Mouse (Mus musculus) embryonic facial prominence, embryonic 15.5 days (tissue): Measurements from ENCODE around the gene Eaf1. TPM values are rescaled to one million over a fixed set of nuclear protein-coding genes. Genes with fewer than 3 reads are reported as not detected.

Experiments used
- ATAC-seq: fragments of 200-750 bp; cut with Nextera tagmentation; 2 replicates; pipeline ENCODE4 v1.8.0; 2017; ENCODE audit warnings: low read depth, moderate TSS enrichment; ENCODE audit not compliant: insufficient number of reproducible peaks, low FRiP score, low TSS enrichment
- H3K27ac ChIP-seq: fragments of 300-500 bp; sonication (generic); replicated peaks from 2 replicates; pipeline ENCODE4 v1.5.1; 2015; ENCODE audit warnings: mild to moderate bottlenecking, inconsistent platforms
- H3K27me3 ChIP-seq: fragments of 300-500 bp; sonication (generic); 2 replicates; pipeline ENCODE4 v1.6.1; 2015; ENCODE audit warnings: inconsistent platforms
- H3K36me3 ChIP-seq: fragments of 300-500 bp; sonication (generic); 2 replicates; pipeline ENCODE4 v1.6.1; 2015; ENCODE audit warnings: mild to moderate bottlenecking, inconsistent platforms
- H3K4me1 ChIP-seq: fragments of 300-500 bp; sonication (generic); 2 replicates; pipeline ENCODE4 v1.6.1; 2015; ENCODE audit warnings: inconsistent platforms
- H3K4me2 ChIP-seq: fragments of 300-500 bp; sonication (generic); replicated peaks from 2 replicates; pipeline ENCODE4 v1.6.1; 2015; ENCODE audit warnings: mild to moderate bottlenecking, inconsistent platforms
- H3K4me3 ChIP-seq: fragments of 300-500 bp; sonication (generic); replicated peaks from 2 replicates; pipeline ENCODE4 v1.5.1; 2015; ENCODE audit warnings: mild to moderate bottlenecking, inconsistent platforms
- H3K9ac ChIP-seq: fragments of 300-500 bp; sonication (generic); 2 replicates; pipeline ENCODE4 v1.6.1; 2015; ENCODE audit warnings: inconsistent platforms
- H3K9me3 ChIP-seq: fragments of 300-500 bp; sonication (generic); replicated peaks from 2 replicates; pipeline ENCODE4 v1.6.1; 2016; ENCODE audit warnings: inconsistent platforms
- WGBS: fragments of 180-500 bp; shearing (Covaris S2); methylation state at CpG from one replicate; pipeline ENCODE4 v1.1.7; 2015; 5-methylcytosine and 5-hydroxymethylcytosine counted together
- polyA plus RNA-seq: library from polyadenylated mRNA; unstranded; fragments of >200 nt; fragmentation: Nextera tagmentation; extraction: Ambion mirVana; gene quantifications from 2 replicates; pipeline ENCODE4 v1.2.1, GENCODE M21; 2015

Gene Eaf1
- polyA plus RNA-seq, 1 experiment from 2014 or later, result 27.0 TPM

DNA sequence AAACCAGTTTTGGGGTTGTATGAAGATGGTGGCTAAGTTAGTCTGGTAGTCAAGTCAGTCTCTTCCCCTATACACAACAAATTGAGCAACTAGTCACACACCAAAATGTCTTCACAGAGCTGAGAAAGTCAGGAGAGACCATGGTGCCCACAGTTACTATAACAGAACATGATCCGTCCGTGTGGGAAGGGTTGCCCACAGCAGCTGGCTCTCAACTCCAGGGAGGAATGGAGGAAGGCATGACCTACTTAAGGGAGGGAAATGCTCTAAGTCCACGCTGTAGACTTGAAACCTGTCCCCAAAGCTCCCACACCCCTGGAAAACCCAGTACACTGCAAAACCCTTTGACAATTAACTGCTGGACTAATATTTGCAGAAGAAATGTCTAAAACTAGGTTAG, 16.1 kb downstream of the Eaf1 start:
- no peak overlapping the region for H3K9ac ChIP-seq
- no peaks in the 10 kb centered on the region for H3K9me3 ChIP-seq
- no peak for ATAC-seq
- no peaks in the 10 kb centered on the region for H3K4me1 ChIP-seq
- no peak overlapping the region for H3K27ac ChIP-seq
- H3K27me3 ChIP-seq, result no peaks in the 10 kb centered on the region
- no peak overlapping the region for H3K4me3 ChIP-seq
- WGBS, result 82% methylated on average over 3 of the region's 3 CpGs
- peaks cover 43% of the 10 kb centered on the region for H3K36me3 ChIP-seq
- no peak overlapping the region for H3K4me2 ChIP-seq

DNA sequence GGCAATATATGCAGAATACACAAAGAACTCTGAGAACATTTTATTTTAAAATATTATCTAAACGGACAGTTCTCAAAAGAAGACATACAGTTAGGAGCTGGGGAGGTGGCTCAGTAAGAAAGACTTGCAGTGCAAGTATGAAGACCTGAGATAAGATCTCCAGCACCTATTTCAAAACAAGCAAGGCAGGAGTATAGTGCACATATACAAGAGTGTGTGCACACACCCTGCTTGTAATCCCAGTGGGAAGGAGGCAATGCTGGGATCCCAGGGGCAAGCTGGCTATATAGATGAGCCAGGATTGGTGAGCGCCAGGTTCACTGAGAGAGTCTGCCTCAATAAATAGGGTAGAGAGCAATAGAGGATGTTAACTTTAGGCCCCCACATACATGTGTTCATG, 21.7 kb downstream of the Eaf1 start:
- Histone ChIP-seq H3K36me3 (no peaks in the 10 kb centered on the region), H3K4me1 (no peaks in the 10 kb centered on the region), H3K4me3 (no peak overlapping the region), H3K9me3 (no peaks in the 10 kb centered on the region), H3K27ac (no peak overlapping the region), H3K27me3 (no peaks in the 10 kb centered on the region), H3K4me2 (no peak overlapping the region), H3K9ac (no peak overlapping the region)
- ATAC-seq, result no peak
- WGBS, result 86% methylated on average over 2 of the region's 2 CpGs

DNA sequence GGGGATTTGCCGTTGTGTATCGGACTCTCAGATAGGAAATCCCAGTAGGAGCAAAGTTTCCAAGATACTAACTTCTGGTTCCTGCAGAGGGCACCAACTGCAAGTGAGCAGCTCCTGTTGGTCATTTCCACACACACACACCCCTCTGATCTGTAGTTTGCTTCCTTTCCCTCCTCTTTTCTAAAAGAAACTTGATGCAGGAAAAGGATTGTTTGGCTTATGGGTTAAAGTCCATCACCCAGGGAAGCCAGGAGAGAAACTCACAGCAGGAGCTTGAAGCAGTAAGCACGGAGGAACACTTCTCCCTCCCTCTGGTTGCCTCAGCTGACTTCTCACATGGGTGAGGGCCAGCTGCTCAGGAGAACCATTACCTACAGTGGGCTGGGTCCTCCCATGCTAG, 25.0 kb downstream of the Eaf1 start:
- WGBS, result 35% methylated on average over 3 of the region's 3 CpGs

DNA sequence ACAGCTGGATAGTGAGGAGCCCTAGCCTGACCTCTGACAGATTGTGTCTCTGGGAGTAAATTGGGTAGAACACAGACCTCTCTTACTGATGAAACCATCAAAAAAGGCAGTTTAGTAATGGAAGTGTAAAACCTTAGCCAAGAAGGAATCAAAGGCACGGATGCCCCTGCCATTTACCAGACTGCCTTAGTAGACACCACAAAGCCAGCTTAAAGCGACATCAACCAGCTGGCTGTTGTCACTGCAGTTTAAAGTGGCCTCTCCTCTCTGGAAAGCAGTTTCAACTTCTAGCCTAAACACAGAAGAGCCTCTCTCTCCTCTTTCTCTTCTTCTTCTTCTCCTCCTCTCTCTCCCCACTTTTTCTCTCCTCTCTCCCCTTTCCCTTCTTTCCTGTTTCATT, 27.1 kb downstream of the Eaf1 start:
- Histone ChIP-seq H3K9me3 (no peaks in the 10 kb centered on the region), H3K4me2 (no peak overlapping the region), H3K36me3 (no peaks in the 10 kb centered on the region), H3K4me3 (no peak overlapping the region), H3K27ac (no peak overlapping the region), H3K27me3 (no peaks in the 10 kb centered on the region), H3K9ac (no peak overlapping the region), H3K4me1 (no peaks in the 10 kb centered on the region)
- ATAC-seq, result no peak
- WGBS, result 72% methylated on average over 2 of the region's 2 CpGs

More for the DNA sequence above, 25.0 kb downstream of the Eaf1 start:
- ATAC-seq, result no peak
- Histone ChIP-seq H3K27ac (no peak overlapping the region), H3K4me3 (no peak overlapping the region), H3K36me3 (no peaks in the 10 kb centered on the region), H3K4me1 (no peaks in the 10 kb centered on the region), H3K9ac (no peak overlapping the region), H3K9me3 (no peaks in the 10 kb centered on the region), H3K4me2 (no peak overlapping the region), H3K27me3 (no peaks in the 10 kb centered on the region)

DNA sequence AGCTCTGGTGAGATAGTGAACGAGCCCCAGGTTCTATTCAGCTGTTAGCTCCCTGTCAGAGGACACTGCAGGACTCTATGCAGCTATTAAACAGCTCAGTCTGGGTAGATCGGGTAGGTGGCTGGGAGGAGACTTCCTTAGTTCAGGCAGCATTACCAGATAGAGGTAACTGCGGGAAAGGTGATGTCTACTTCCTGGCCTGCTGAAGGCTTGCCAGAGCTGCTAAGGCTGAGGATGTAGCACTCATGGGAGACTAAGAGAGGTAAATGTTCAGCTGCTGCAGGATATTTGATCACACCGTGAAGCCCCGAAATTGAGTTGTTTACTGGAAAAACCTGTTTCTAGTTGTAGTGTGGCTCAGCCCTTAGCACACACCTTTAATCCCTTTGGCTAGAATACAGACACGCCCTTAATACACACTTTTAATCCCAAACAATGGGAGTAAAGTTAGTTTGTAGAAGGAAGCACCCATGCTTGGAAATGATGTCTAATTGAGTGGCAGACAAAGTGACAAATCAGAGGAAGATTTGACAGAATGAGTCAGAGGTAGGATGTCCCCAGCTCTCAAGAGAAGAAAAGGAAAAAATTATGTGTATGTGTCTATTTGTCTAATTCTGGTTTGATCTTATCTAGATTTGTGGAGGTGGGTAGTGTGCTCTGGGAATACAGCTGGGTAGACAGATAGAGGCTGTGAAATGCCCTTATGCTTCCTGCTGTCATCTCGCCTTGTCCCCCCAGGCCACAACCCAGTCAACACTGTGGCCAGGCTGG, 31.0 kb downstream of the Eaf1 start:
- no peak overlapping the region for H3K27ac ChIP-seq
- no peaks in the 10 kb centered on the region for H3K36me3 ChIP-seq
- no peak overlapping the region for H3K4me2 ChIP-seq
- H3K27me3 ChIP-seq, result no peaks in the 10 kb centered on the region
- no peak overlapping the region for H3K9ac ChIP-seq
- no peak for ATAC-seq
- 67% methylated on average over 7 of the region's 7 CpGs for WGBS
- no peaks in the 10 kb centered on the region for H3K4me1 ChIP-seq
- no peaks in the 10 kb centered on the region for H3K9me3 ChIP-seq
- no peak overlapping the region for H3K4me3 ChIP-seq

DNA sequence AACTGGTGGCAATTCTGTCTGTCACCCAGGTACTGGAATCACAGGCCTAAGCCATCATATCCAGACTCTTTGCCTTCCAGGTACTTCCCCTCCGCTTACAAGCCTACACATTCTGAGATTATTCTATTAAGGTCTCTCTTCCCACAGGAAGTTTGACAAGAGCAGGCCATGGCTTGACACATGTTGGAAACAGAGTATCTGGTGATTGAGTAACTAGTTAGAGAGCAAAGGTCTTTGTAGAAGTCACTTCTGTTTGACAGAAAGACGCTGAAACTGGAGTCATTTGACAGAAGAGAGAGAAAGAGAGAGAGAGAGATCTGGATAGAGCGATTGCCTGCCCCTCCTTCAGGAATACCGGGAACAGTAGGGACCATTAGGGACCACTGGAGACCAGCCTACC, 36.6 kb downstream of the Eaf1 start:
- ATAC-seq, result no peak
- Histone ChIP-seq H3K27me3 (no peaks in the 10 kb centered on the region), H3K4me1 (peaks cover 6% of the 10 kb centered on the region; the same call in 1 of the 2 replicates), H3K27ac (no peak overlapping the region), H3K4me2 (no peak overlapping the region), H3K36me3 (no peaks in the 10 kb centered on the region), H3K9ac (no peak overlapping the region), H3K9me3 (no peaks in the 10 kb centered on the region), H3K4me3 (no peak overlapping the region)
- WGBS, result 86% methylated on average over 4 of the region's 4 CpGs

DNA sequence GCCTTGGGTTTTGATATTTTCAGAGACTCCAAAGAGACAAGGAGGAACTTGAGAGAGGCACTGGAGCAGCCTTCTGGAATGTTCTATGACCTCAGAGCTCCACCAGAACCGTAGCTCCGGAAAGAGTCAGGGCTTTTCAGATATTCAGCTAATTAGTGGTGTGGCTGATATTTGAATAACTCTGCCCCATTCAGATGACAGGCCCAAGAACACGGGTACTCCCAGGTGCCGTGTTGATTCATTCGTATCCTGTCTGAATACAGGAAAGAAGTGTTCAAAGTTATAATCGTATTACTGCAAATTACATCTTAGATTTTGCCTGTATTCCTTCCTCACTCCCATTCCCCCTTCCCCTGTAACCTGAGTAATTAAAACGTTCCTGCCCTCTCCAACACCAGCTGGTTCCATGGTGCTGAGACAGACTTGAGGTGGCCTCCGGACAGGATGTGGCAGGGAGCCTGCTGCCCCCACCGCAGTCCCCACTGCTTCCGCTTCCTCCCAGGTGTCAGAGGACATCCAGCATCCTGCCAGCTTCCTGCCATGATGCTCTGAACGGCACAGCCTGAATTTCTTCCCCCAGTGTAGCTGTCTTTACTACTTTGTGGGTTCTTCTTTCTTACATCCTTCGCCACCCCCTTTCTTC, 37.4 kb downstream of the Eaf1 start:
- no peak overlapping the region for H3K9ac ChIP-seq
- H3K4me2 ChIP-seq, result 0 out of 2 replicates have a peak overlapping the region, but pooled peaks have one; percentile 12
- no peaks in the 10 kb centered on the region for H3K27me3 ChIP-seq
- 35% methylated on average over 12 of the region's 12 CpGs for WGBS
- no peaks in the 10 kb centered on the region for H3K36me3 ChIP-seq
- no peaks in the 10 kb centered on the region for H3K9me3 ChIP-seq
- H3K27ac ChIP-seq, result peak overlapping the region; percentile 6; the same call in 1 of the 2 replicates
- ATAC-seq, result no peak
- H3K4me1 ChIP-seq, result peaks cover 6% of the 10 kb centered on the region; the same call in 1 of the 2 replicates
- H3K4me3 ChIP-seq, result no peak overlapping the region

GRCm38 (mm10) chr14:31532656-31533055, 38.5 kb downstream of the Eaf1 start:
- Histone ChIP-seq H3K27ac (no peak overlapping the region), H3K4me1 (peaks cover 6% of the 10 kb centered on the region; the same call in 1 of the 2 replicates), H3K4me2 (no peak overlapping the region), H3K36me3 (no peaks in the 10 kb centered on the region), H3K9ac (no peak overlapping the region), H3K9me3 (no peaks in the 10 kb centered on the region), H3K27me3 (no peaks in the 10 kb centered on the region), H3K4me3 (no peak overlapping the region)
- ATAC-seq, result no peak
- 47% methylated on average over 3 of the region's 3 CpGs for WGBS

DNA sequence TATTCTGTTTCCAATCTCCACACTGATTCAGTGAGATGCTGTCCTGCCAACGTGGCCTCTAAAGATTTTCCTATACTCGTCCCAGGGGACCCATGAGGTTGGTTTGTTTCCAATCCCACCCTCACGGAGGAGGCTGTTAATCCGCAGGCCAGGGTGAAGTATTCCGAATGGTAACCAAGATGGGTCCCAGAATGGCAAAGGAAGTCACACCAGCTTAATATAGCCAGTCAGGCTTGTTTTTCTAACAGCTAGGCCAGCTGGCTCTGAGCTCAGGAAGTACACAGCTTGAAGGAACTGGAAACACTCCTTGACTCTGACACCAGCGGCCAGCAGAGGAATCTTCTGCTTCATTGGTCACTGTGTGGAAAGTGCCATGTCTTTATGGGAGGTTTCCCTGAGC, 43.1 kb downstream of the Eaf1 start:
- Histone ChIP-seq H3K27me3 (no peaks in the 10 kb centered on the region), H3K27ac (no peak overlapping the region), H3K36me3 (no peaks in the 10 kb centered on the region), H3K9me3 (no peaks in the 10 kb centered on the region), H3K4me2 (no peak overlapping the region), H3K4me3 (no peak overlapping the region), H3K4me1 (no peaks in the 10 kb centered on the region), H3K9ac (no peak overlapping the region)
- no peak for ATAC-seq
- WGBS, result 76% methylated on average over 6 of the region's 6 CpGs

DNA sequence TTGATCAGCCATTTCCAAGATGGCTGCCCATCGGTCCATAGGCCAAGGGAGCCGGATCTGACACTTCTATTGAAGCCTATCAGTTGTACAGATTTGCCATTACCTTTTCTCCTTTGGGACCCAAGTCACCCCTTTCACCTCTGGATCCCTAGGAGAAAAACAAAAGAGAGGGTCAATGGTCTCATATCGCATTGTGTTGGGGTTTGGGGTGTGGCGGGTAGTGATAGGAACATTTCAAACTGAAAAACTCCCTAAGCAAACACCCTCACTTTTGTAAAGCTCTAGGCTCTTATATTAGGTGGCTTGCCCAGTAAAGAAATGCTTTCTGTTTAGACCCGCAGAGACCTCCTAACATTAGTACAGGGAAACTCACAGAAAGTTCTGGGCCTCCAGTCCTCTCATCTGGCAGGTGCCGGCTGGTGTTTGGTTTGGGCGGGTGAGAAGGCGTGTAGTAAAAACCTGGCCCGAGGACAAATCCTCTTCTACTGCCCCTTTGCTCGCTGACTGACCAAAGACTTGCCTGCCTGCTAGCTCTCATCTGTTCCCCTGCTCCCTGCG, 49.8 kb downstream of the Eaf1 start:
- H3K9me3 ChIP-seq, result no peaks in the 10 kb centered on the region
- H3K27ac ChIP-seq, result no peak overlapping the region
- H3K4me2 ChIP-seq, result no peak overlapping the region
- H3K4me1 ChIP-seq, result 0 out of 2 replicates have a peak, but pooled peaks cover 3% of the 10 kb centered on the region
- no peak for ATAC-seq
- H3K9ac ChIP-seq, result no peak overlapping the region
- no peaks in the 10 kb centered on the region for H3K36me3 ChIP-seq
- no peaks in the 10 kb centered on the region for H3K27me3 ChIP-seq
- H3K4me3 ChIP-seq, result no peak overlapping the region
- WGBS, result 75% methylated on average over 11 of the region's 11 CpGs

GRCm38 (mm10) chr14:31555021-31555420, 60.8 kb downstream of the Eaf1 start:
- no peaks in the 10 kb centered on the region for H3K9me3 ChIP-seq
- H3K4me1 ChIP-seq, result 0 out of 2 replicates have a peak, but pooled peaks cover 5% of the 10 kb centered on the region
- WGBS, result 84% methylated on average over 7 of the region's 7 CpGs
- ATAC-seq, result no peak
- H3K36me3 ChIP-seq, result no peaks in the 10 kb centered on the region
- no peak overlapping the region for H3K9ac ChIP-seq
- no peak overlapping the region for H3K4me3 ChIP-seq
- H3K27me3 ChIP-seq, result no peaks in the 10 kb centered on the region
- no peak overlapping the region for H3K4me2 ChIP-seq
- H3K27ac ChIP-seq, result no peak overlapping the region
